Mouse (Mus musculus) spleen, adult 2 months (tissue): ENCODE measurements around the gene Tcta.

Experiments used
- CTCF ChIP-seq: fragments of 200-500 bp; IDR thresholded peaks from 2 replicates; pipeline ENCODE4 v1.5.1; 2011; ENCODE audit warnings: mild to moderate bottlenecking, inconsistent platforms; ENCODE audit not compliant: insufficient read depth, insufficient read length, insufficient replicate concordance; ENCODE audit errors: extremely low read depth
- POLR2A ChIP-seq: fragments of 200-500 bp; IDR thresholded peaks from 2 replicates; pipeline ENCODE4 v1.6.1; 2011; ENCODE audit warnings: low read depth, low read length, inconsistent platforms

DNA sequence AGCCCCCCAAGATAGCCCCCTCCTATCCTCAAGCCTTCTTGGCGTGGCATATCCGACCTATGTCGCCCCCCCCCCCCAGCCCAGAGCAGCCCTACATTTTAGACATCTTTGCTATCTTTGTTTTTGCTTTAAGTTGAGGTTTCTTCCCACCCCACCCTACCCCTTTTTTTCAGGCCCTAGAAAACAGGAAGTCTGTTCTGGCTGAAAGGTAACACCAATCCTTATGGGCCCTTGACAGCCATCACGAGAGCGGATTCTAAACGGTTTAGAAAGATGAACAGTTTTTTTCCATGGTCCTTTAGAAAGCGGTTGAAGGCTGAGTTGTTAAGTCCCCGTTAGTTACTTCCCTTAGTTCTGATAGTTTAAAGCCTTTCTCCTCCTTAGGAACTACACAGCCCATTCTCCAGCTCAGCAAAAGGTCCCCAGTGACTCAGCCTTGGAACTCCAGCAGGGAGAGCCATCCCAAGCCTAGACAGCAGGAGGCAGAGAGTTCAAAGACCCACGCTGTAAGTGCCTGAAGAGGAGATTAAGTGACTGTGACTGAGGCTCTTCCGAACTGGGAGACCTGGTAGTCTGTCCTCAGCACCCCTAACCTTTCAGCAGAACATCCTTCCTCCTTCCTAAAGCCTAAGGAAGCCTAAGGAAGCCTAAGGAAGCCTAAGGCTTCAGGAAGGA, 39.6 kb downstream of the Tcta start:
- no peak for TF ChIP-seq POLR2A
- TF ChIP-seq CTCF, result no peak
